Mouse (Mus musculus) liver, embryonic 16.5 days (tissue): ENCODE data around the gene 2900026A02Rik. TPM values are rescaled to one million over a fixed set of nuclear protein-coding genes. Genes with fewer than 3 reads are reported as not detected.
A peak's percentile ranks its signal among the peaks of the same experiment; 100 is the strongest.

Source experiments
- ATAC-seq: fragments of 200-750 bp; cut with Nextera tagmentation; 2 replicates; pipeline ENCODE4 v1.8.0; 2017; ENCODE audit warnings: low read depth, mild to moderate bottlenecking, moderate number of reproducible peaks, moderate library complexity
- H3K27ac ChIP-seq: fragments of 300-500 bp; sonication (generic); 2 replicates; pipeline ENCODE4 v1.5.1; 2014; ENCODE audit warnings: mild to moderate bottlenecking, low read length
- H3K27me3 ChIP-seq: fragments of 300-500 bp; sonication (generic); 2 replicates; pipeline ENCODE4 v1.6.1; 2014; ENCODE audit warnings: low read depth, low read length, mixed read lengths; ENCODE audit not compliant: control insufficient read depth, insufficient read depth
- H3K36me3 ChIP-seq: fragments of 300-500 bp; sonication (generic); 2 replicates; pipeline ENCODE4 v1.6.1; 2014; ENCODE audit warnings: mild to moderate bottlenecking; ENCODE audit not compliant: control insufficient read depth, insufficient read depth
- H3K4me1 ChIP-seq: fragments of 300-500 bp; sonication (generic); 2 replicates; pipeline ENCODE4 v1.6.1; 2014; ENCODE audit warnings: low read depth, low read length, mixed read lengths; ENCODE audit not compliant: control insufficient read depth
- H3K4me2 ChIP-seq: fragments of 300-500 bp; sonication (generic); 2 replicates; pipeline ENCODE4 v1.6.1; 2014; ENCODE audit warnings: low read depth, low read length, mixed read lengths
- H3K4me3 ChIP-seq: fragments of 300-500 bp; sonication (generic); 2 replicates; pipeline ENCODE4 v1.5.1; 2014; ENCODE audit warnings: low read depth, mild to moderate bottlenecking, low read length
- H3K9ac ChIP-seq: fragments of 300-500 bp; sonication (generic); 2 replicates; pipeline ENCODE4 v1.6.1; 2014; ENCODE audit warnings: low read depth, low read length
- H3K9me3 ChIP-seq: fragments of 300-500 bp; sonication (generic); replicated peaks from 2 replicates; pipeline ENCODE4 v1.6.1; 2016; ENCODE audit warnings: low read length; ENCODE audit not compliant: control insufficient read depth
- WGBS: fragments of 180-500 bp; shearing (Covaris S2); extraction: QIAGEN DNeasy Blood & Tissue Kit; methylation state at CpG from one replicate; pipeline ENCODE4 v1.1.7; 2014; ENCODE audit not compliant: insufficient replicate concordance; 5-methylcytosine and 5-hydroxymethylcytosine counted together
- polyA plus RNA-seq: library from polyadenylated mRNA; unstranded; fragments of >200 nt; fragmentation: Nextera tagmentation; extraction: Ambion mirVana; gene quantifications from 2 replicates; pipeline ENCODE4 v1.2.1, GENCODE M21; 2015

2900026A02Rik gene
- polyA plus RNA-seq, 1 experiment from 2014 or later: 3.4 TPM

DNA sequence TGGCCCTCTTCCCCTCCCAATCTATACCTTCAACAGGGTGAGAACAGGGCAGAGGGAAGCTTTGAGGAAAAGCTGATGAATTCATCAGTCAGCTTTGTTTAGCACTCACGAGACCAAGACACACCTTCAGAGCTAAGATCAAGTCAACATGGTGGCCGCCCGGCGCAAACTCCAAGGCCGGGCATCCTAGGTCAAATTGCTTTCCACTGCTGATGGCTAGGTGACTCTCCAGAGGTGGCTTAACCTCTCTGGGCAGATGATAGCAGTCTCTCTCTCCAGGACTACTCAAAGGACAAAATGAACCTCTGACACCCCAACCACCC, 67.6 kb downstream of the 2900026A02Rik start:
- peak overlapping the region; percentile 80; the same call in 1 of the 2 replicates for H3K27ac ChIP-seq
- H3K4me2 ChIP-seq: no peak overlapping the region
- H3K36me3 ChIP-seq: no peaks in the 10 kb centered on the region
- H3K9ac ChIP-seq: no peak overlapping the region
- peaks cover 21% of the 10 kb centered on the region for H3K4me1 ChIP-seq
- H3K27me3 ChIP-seq: no peaks in the 10 kb centered on the region
- no peak overlapping the region for H3K4me3 ChIP-seq
- WGBS: 65% methylated on average over 5 of the region's 5 CpGs
- ATAC-seq: no peak
- no peaks in the 10 kb centered on the region for H3K9me3 ChIP-seq

DNA sequence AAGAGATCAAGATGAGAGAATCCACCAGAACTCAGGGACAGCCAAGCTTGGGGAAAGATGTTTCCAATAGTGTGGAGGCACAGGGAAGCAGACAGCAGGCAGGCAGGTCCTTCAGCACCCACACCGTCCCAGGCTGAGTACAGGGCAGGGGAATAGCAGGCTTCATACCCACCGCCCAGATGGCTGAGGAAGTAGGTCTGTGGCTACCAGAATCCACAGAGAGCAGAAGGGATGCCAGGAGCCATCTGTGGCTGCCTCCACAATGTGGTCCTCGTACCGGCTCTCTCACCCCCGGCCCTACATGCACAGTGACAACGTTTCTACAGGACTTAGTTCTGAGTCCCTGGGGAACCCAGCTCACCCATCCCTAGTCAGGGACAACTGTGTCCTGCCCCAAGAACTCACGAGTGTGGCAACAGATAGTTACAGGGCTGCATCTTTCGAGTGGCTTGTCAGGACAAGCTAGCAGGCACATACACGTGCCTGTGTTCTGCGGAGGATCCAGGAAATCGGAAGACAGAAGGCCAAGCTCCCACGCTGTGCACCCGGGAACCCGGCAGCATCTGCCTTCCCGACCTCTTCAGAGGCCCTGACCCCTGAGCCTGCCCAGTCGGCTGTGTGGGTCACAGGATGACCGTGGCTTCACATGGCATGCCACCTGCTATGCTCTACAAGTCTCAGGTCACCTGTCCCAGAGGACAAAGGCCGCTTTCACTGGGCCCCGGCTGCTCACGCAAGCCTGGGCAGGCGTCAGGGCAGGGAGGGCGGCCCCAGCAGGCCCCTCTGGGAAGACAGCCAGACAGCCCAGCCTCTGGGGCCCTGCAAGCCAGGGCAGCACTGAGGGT, 68.2 kb downstream of the 2900026A02Rik start:
- Histone ChIP-seq H3K27ac (peak overlapping the region; percentile 80), H3K4me2 (no peak overlapping the region), H3K9me3 (no peaks in the 10 kb centered on the region), H3K36me3 (no peaks in the 10 kb centered on the region), H3K27me3 (no peaks in the 10 kb centered on the region), H3K4me3 (no peak overlapping the region), H3K9ac (no peak overlapping the region), H3K4me1 (peaks cover 21% of the 10 kb centered on the region)
- WGBS: 53% methylated on average over 22 of the region's 22 CpGs
- peak; percentile 81 for ATAC-seq

DNA sequence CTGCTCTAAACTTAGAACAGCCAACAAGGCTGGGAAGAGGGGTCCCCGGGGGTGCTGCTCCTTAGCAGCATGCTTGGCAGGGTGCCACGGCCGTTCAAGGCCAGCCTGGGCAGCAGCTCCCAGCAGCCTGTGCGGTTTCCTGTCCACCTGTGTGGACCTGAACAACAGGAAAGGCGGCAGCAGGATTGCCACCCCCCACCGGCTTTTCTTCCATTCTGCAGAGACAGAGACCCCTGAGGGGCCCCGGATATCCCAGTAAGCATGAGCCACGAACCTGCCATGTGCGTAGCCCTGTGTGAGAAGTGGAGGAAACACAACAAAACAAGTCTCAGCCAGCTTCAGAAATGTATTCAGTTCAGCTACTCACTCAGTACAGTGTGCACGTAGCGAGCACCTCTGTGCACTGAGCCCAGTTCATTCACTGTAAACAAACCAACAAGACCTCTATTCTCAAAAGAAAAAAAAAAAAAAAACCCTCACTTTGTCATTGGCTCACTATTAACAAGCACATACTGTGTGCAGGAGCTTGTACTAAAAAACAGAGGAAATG, 69.4 kb downstream of the 2900026A02Rik start:
- Histone ChIP-seq H3K4me1 (peaks cover 21% of the 10 kb centered on the region), H3K36me3 (no peaks in the 10 kb centered on the region), H3K4me3 (no peak overlapping the region), H3K9ac (no peak overlapping the region), H3K27ac (peak overlapping the region; percentile 80), H3K4me2 (no peak overlapping the region), H3K9me3 (no peaks in the 10 kb centered on the region), H3K27me3 (no peaks in the 10 kb centered on the region)
- WGBS: 37% methylated on average over 11 of the region's 11 CpGs
- ATAC-seq: peak; percentile 35

DNA sequence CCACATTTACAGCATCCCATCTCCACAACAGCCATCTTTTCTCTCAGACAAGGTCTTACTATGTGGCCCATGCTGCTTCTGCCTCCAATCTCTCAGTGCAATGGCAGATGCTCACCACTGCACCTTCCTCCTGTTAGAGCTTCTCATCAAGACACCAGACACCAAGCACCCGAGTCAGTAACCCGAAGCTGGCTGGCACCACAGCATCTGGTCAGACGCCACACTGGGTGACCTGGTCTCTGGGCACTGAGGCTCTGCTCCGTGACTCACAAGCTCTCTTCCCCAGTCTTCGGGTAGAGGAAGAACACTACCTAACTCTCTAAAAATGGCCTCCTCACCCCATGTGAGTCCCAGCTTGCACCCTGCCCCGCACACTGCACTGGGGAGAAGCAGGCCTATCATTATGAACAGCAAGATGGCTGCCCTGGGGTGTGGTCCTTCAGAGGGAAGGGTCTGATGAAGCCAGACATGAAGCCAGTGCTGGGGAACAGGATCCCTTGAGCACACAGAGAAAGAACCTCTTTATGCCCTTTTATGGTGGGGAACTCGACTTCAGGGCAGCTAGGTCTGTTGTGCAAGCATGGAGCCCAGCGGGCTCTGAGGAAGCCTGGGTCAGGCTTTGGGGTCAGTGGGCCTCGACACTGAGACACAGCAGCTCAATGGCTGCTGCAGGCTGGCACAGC, 70.0 kb downstream of the 2900026A02Rik start:
- Histone ChIP-seq H3K27me3 (no peaks in the 10 kb centered on the region), H3K4me1 (peaks cover 24% of the 10 kb centered on the region), H3K4me3 (no peak overlapping the region), H3K27ac (peak overlapping the region; percentile 80), H3K4me2 (no peak overlapping the region), H3K9me3 (no peaks in the 10 kb centered on the region), H3K36me3 (no peaks in the 10 kb centered on the region), H3K9ac (no peak overlapping the region)
- 47% methylated on average over 9 of the region's 9 CpGs for WGBS
- ATAC-seq: peak; percentile 22; the same call in 1 of the 2 replicates

DNA sequence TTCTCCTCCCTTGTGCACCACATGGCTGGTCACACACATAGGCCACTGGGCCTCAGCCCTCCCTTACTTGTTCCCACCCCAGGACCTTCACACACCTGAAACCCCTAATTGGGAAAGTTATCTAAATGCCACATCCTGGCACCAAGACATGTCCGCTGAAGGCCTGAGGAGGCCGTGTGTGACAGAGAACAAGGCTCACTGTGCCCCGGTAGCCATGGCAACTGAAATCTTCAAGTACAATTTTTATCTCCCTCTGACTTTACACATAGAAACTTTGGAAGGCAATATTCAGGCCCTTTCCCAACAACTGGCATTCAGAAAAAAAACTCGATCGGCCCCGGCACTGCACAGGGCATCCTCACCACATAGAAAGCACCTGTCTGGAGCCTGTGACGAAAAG, 72.0 kb downstream of the 2900026A02Rik start:
- Histone ChIP-seq H3K9me3 (no peaks in the 10 kb centered on the region), H3K4me2 (no peak overlapping the region), H3K36me3 (no peaks in the 10 kb centered on the region), H3K27me3 (no peaks in the 10 kb centered on the region), H3K27ac (no peak overlapping the region), H3K9ac (no peak overlapping the region), H3K4me3 (no peak overlapping the region), H3K4me1 (peaks cover 22% of the 10 kb centered on the region)
- ATAC-seq: no peak
- 75% methylated on average over 7 of the region's 7 CpGs for WGBS

DNA sequence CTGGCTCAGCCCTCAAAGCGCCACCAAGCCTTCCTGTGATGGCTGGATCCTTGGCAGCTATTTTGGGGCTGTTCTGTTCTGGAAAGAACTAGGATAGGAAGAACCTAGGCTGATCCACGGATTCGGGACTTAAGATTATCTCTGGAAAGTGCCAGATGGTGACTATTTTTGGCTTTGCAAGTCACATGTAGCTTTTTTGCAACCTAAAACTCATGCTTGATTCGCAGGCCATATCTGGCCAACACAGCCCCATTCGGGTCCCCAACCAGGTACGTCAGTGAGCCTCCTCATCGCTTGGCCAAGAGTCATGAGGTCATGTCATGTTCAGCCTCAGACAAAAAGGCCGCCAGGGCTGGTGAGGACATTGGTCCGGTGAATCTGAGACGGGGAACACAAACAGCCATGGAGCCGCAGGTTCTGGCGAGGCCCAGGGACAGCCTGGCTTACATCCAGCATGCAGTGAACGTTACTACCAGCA, 73.0 kb downstream of the 2900026A02Rik start:
- no peaks in the 10 kb centered on the region for H3K9me3 ChIP-seq
- H3K27me3 ChIP-seq: no peaks in the 10 kb centered on the region
- H3K9ac ChIP-seq: no peak overlapping the region
- H3K27ac ChIP-seq: no peak overlapping the region
- H3K4me1 ChIP-seq: peaks cover 22% of the 10 kb centered on the region
- 59% methylated on average over 13 of the region's 13 CpGs for WGBS
- H3K36me3 ChIP-seq: no peaks in the 10 kb centered on the region
- no peak overlapping the region for H3K4me2 ChIP-seq
- H3K4me3 ChIP-seq: no peak overlapping the region
- ATAC-seq: no peak

DNA sequence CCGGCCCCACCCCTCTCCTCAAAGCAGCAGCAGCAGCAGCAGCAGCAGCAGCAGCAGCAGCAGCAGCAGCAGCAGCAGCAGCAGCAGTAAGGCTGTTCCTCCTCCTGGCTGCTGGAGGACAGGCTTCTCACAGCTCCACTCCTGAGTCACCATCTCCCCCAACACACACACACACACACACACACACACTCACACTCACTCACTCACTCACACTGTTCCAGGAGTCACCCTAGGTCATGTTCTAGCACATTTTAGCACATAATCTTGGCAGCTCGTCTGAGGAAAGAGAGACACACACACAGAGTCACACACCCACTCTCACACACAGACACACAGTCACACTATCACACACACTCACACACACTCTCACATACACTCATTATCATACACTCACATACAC, 74.4 kb downstream of the 2900026A02Rik start:
- 41% methylated on average over 2 of the region's 2 CpGs for WGBS
- Histone ChIP-seq H3K4me2 (no peak overlapping the region), H3K27me3 (no peaks in the 10 kb centered on the region), H3K4me3 (no peak overlapping the region), H3K36me3 (no peaks in the 10 kb centered on the region), H3K9me3 (no peaks in the 10 kb centered on the region), H3K9ac (no peak overlapping the region), H3K4me1 (peaks cover 15% of the 10 kb centered on the region), H3K27ac (no peak overlapping the region)
- ATAC-seq: no peak

DNA sequence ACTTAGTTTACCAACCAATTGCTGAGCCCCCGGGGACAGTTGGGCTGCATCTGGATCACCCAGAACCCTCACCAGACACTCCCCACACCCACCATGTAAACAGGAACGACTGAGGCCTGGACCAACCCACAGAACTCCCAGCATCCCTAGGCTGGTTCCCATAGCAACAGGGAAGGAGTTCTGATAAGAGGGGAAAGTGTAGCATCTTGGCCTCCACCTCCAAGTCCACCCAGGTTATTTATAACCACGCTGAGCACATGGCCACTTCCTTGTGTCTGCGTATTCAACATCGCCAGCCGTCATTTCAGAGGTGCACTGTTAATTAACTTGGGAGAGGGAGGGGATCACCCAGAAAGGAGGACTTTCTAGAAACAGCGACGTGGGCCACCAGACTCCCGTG, 75.9 kb downstream of the 2900026A02Rik start:
- Histone ChIP-seq H3K27ac (no peak overlapping the region), H3K9ac (no peak overlapping the region), H3K9me3 (peaks cover 2% of the 10 kb centered on the region; the same call in 1 of the 2 replicates), H3K4me1 (peaks cover 6% of the 10 kb centered on the region), H3K4me2 (no peak overlapping the region), H3K36me3 (no peaks in the 10 kb centered on the region), H3K4me3 (no peak overlapping the region), H3K27me3 (no peaks in the 10 kb centered on the region)
- 59% methylated on average over 9 of the region's 9 CpGs for WGBS
- ATAC-seq: no peak

DNA sequence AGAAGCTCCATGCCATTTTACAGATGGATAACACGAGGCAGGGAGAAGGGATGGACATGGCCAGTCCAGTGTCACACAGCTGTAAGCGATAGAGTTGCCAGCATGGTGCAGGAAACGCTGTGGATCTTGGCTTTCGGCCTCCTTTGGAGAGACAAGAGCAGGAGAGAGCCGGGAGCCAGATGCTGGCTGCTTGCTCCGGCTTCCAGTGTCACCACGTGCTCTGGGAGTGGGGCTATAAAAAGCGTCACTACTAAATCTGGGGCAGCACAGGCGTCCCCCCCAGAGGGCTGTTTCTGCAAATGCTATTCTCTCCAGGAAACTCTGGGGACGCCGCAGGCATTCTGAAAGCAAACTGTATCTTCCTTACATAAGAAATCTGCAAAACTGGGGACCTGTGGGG, 78.5 kb downstream of the 2900026A02Rik start:
- ATAC-seq: no peak
- H3K27ac ChIP-seq: no peak overlapping the region
- H3K4me1 ChIP-seq: peaks cover 12% of the 10 kb centered on the region
- H3K36me3 ChIP-seq: no peaks in the 10 kb centered on the region
- peaks cover 2% of the 10 kb centered on the region; the same call in 1 of the 2 replicates for H3K9me3 ChIP-seq
- no peak overlapping the region for H3K4me2 ChIP-seq
- H3K9ac ChIP-seq: no peak overlapping the region
- H3K4me3 ChIP-seq: no peak overlapping the region
- WGBS: 53% methylated on average over 11 of the region's 11 CpGs
- peaks cover 8% of the 10 kb centered on the region for H3K27me3 ChIP-seq
